Mouse (Mus musculus): ENCODE data around the gene Mrpl22. TPM values are rescaled to one million over a fixed set of nuclear protein-coding genes. Genes with fewer than 3 reads are reported as not detected.

Gene Mrpl22
- total RNA-seq (2021), result 10 to 100 TPM; 47.1 to 49.9 TPM
- long read RNA-seq, experiment 1, transcript Mrpl22-201 (7 exons, 722 nt), result major isoform, 44 of 46 reads
- long read RNA-seq, experiment 1, partial matches to known transcripts, result 0 of 46 reads
- long read RNA-seq, experiment 1, other reads (novel, unspliced or antisense), result 2 of 46 reads
- long read RNA-seq, experiment 2, transcript Mrpl22-201 (7 exons, 722 nt), result major isoform, 31 of 36 reads
- long read RNA-seq, experiment 2, partial matches to known transcripts, result 1 of 36 reads
- long read RNA-seq, experiment 2, other reads (novel, unspliced or antisense), result 4 of 36 reads

- peak; percentile 96 to 98 for DNase-seq
- intact Hi-C loops (cut with DNase I), result no loop called here
These were observed at the start of gene Mrpl22 for GRCm38 (mm10) chr11:58171459-58172091. Mrpl22 (plus strand) TSS chr11:58171661.

GRCm38 (mm10) chr11:58123711-58124110 lies 47.8 kb upstream of the Mrpl22 start:
- intact Hi-C loops (cut with DNase I), result no loop called here
- DNase-seq, result no peak

GRCm38 (mm10) chr11:58125021-58125420 lies 46.4 kb upstream of the Mrpl22 start:
- no peak for DNase-seq
- intact Hi-C loops (cut with DNase I), result no loop called here

GRCm38 (mm10) chr11:58126397-58127160 lies 44.9 kb upstream of the Mrpl22 start:
- intact Hi-C loops (cut with DNase I), result no loop called here
- peak; percentile 53 to 77 for DNase-seq

- DNase-seq, result no peak
- intact Hi-C loops (cut with DNase I), result no loop called here
These were observed 43.9 kb upstream of the Mrpl22 start for GRCm38 (mm10) chr11:58127544-58127943.

GRCm38 (mm10) chr11:58129302-58129843 lies 42.1 kb upstream of the Mrpl22 start:
- DNase-seq, result no peak
- intact Hi-C loops (cut with DNase I), result no loop called here

- DNase-seq, result no peak
- intact Hi-C loops (cut with DNase I), result no loop called here
These were observed 39.4 kb upstream of the Mrpl22 start for GRCm38 (mm10) chr11:58132026-58132425.

GRCm38 (mm10) chr11:58134869-58135268 lies 36.6 kb upstream of the Mrpl22 start:
- DNase-seq, result no peak
- intact Hi-C loops (cut with DNase I), result no loop called here

GRCm38 (mm10) chr11:58135296-58135695 lies 36.2 kb upstream of the Mrpl22 start:
- no peak for DNase-seq
- intact Hi-C loops (cut with DNase I), result no loop called here

- intact Hi-C loops (cut with DNase I), result no loop called here
- no peak for DNase-seq
These were observed 34.8 kb upstream of the Mrpl22 start for GRCm38 (mm10) chr11:58136677-58137076.

GRCm38 (mm10) chr11:58138821-58139220 lies 32.6 kb upstream of the Mrpl22 start:
- intact Hi-C loops (cut with DNase I), result no loop called here
- no peak for DNase-seq

GRCm38 (mm10) chr11:58139466-58139865 lies 32.0 kb upstream of the Mrpl22 start:
- intact Hi-C loops (cut with DNase I), result no loop called here
- DNase-seq, result no peak

- no peak for DNase-seq
- intact Hi-C loops (cut with DNase I), result no loop called here
These were observed 27.6 kb upstream of the Mrpl22 start for GRCm38 (mm10) chr11:58143704-58144426.

GRCm38 (mm10) chr11:58146241-58146640 lies 25.2 kb upstream of the Mrpl22 start:
- DNase-seq, result peak in 1 of 2 experiments; percentile 36
- intact Hi-C loops (cut with DNase I), result no loop called here

GRCm38 (mm10) chr11:58155458-58155857 lies 16.0 kb upstream of the Mrpl22 start:
- intact Hi-C loops (cut with DNase I), result no loop called here
- no peak for DNase-seq

- DNase-seq, result no peak
- intact Hi-C loops (cut with DNase I), result no loop called here
These were observed 14.6 kb upstream of the Mrpl22 start for GRCm38 (mm10) chr11:58156871-58157270.

GRCm38 (mm10) chr11:58165072-58165471 lies 6.4 kb upstream of the Mrpl22 start:
- DNase-seq, result no peak
- intact Hi-C loops (cut with DNase I), result no loop called here

GRCm38 (mm10) chr11:58167822-58168166 lies 3.7 kb upstream of the Mrpl22 start:
- intact Hi-C loops (cut with DNase I), result no loop called here
- no peak for DNase-seq

- intact Hi-C loops (cut with DNase I), result no loop called here
- peak; percentile 90 to 92 for DNase-seq
These were observed 3.1 kb upstream of the Mrpl22 start, which contains the start of gene Gemin5 for GRCm38 (mm10) chr11:58168167-58168915. Gemin5 (minus strand) TSS chr11:58168539.

- DNase-seq, result no peak
- intact Hi-C loops (cut with DNase I), result no loop called here
These were observed 1.8 kb upstream of the Mrpl22 start for GRCm38 (mm10) chr11:58169666-58170065.
